Mouse (Mus musculus) CH12.LX (cell line): ENCODE measurements at regions not wholly inside any gene's neighbourhood (a gene's known extent, or its start where the extent isn't known, plus 50 kb on each side); places are given as distances from the start of the nearest gene placed in this dataset.

Experiments used
- CTCF ChIP-seq, 2 experiments: IDR thresholded peaks in 1 of 2; conservative IDR thresholded peaks in 1 of 2; 2 replicates each; pipeline ENCODE4 v1.5.1; 2011 to 2012; ENCODE audit warnings: low read depth in 2 of 2, low read length in 2 of 2, improper control_type of control experiment in 1 of 2, inconsistent platforms in 1 of 2, mild to moderate bottlenecking in 1 of 2, moderate library complexity in 1 of 2
- MAX ChIP-seq: IDR thresholded peaks from 2 replicates; pipeline ENCODE4 v1.6.1; 2011; ENCODE audit warnings: low read length, improper control_type of control experiment
- POLR2A ChIP-seq: IDR thresholded peaks from 2 replicates; pipeline ENCODE4 v1.6.1; 2011; ENCODE audit warnings: low read depth, mild to moderate bottlenecking, improper control_type of control experiment, low read length
- POLR2AphosphoS2 ChIP-seq: IDR thresholded peaks from 2 replicates; pipeline ENCODE4 v1.6.1; 2011; ENCODE audit warnings: low read depth, low read length, improper control_type of control experiment
- RCOR1 ChIP-seq: conservative IDR thresholded peaks from 2 replicates; pipeline ENCODE4 v1.6.1; 2012; ENCODE audit warnings: low read depth, mild to moderate bottlenecking, inconsistent platforms, low read length, improper control_type of control experiment
- TCF12 ChIP-seq: IDR thresholded peaks from 2 replicates; pipeline ENCODE4 v1.6.1; 2014; ENCODE audit warnings: low read depth, mild to moderate bottlenecking, inconsistent platforms, low read length, improper control_type of control experiment
- ZNF384 ChIP-seq: IDR thresholded peaks from 2 replicates; pipeline ENCODE4 v1.6.1; 2012; ENCODE audit warnings: low read depth, low read length, improper control_type of control experiment, inconsistent platforms

GRCm38 (mm10) chr7:35958052-35958451 is 155.2 kb upstream of the Zfp507 start:
- TF ChIP-seq TCF12 (no peak), ZNF384 (no peak), POLR2A (no peak), POLR2AphosphoS2 (no peak), MAX (no peak), CTCF (conservative IDR thresholded peaks at IDR 0.05 in 1 of 2, IDR thresholded peaks at IDR 0.05 in 1 of 2; ENCODE audit: low read depth in 2 of 2, low read length in 2 of 2) (no peak), RCOR1 (no peak)
